Mouse (Mus musculus) retina, postnatal 1 day (tissue): ENCODE results near the gene F830045P16Rik.
A peak's percentile ranks its signal among the peaks of the same experiment; 100 is the strongest.

Source experiments
- DNase-seq: peaks from one replicate; pipeline ENCODE4 v3.0.0-alpha.2; 2012

The F830045P16Rik gene

DNA sequence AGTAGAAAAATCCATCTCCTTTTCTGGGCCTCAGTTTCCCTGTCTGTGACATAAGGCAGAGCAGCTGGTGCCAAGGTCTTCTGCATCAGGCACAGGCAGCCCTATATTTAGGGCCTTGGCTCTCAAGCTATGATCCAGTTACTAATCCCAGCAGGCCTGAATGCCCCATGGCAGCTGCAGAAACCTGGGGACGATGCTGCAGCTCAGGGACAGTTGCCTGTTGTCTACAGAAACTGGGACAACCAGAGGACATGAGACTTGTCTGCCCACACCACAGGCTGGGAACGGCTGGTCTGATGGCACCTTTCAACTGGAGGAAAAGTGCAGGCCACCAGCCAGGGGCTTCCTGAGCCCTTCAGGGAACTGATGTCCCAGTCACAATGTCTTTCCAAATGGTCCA lies at the start of gene F830045P16Rik:
F830045P16Rik (minus strand) TSS at position 226 of the 400 bp plus-strand sequence.
- DNase-seq = peak; percentile 71

DNA sequence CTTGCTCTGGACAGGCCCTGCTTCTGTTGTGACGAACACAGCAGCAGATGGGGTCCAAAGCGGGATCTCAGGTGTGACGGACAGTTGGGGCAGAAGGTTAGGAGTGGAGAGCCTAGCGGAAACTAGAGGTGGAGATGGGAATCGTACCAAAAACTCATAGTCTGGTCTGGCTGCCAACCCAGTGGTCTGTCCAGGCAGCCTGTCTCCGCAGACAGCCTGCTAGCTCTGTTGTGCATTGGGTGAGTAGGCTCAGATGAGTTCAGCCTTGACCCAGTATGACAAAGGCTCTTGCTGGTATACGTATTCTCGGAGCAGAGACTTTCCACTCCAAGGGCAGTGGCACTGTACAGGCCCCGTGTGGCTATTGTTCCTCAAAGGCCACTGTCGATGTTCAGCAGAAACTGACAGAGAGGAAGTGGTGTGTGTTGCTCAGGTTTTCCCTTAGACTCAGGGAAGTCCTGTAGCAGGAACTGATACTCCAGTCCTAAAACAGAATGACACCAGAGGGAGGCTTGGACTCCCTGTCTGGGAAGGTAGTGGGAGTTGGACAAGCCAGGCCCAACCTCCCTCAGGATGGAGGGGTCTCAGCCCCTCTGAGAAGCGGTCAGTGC lies 49.6 kb upstream of the F830045P16Rik start:
- no peak for DNase-seq

DNA sequence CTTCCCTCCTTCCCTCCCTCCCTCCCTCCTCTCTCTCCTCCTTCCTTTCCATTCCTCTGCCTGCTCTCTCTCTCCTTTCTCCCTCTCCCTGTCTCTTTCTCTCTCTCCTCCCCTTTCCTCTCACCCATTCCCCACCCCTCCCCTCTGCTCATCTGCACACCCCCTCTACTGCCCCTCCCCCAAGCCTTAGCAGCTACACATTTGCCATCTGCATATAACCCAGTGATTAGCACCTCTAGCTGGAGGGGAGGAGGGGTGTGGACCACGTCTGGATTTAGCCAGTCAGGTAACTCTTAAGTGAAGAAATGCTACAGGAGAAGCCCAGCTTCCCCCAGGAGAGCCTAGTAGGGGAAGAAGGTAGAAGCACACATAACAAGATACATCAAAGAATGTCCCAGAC lies 48.5 kb upstream of the F830045P16Rik start:
- peak; percentile 40 for DNase-seq

DNA sequence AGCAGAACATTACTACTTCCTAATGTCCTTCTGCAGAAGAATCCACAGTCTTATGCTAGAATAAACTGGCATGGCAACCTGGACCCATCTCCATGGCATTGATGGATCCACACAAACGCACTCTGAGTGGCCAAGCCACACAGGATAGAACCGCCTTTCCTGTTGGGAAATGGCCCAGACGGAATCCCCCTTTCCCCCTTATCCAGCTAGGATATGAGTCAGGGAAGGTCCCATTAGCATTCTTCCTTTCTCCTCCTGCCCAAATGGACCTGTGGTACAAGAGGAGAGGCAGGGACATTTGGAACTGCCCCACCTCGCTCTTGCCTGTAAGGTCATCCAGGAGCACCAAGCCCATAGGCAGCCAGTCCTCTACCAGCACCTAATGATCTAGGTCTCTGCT lies 45.9 kb upstream of the F830045P16Rik start:
- no peak for DNase-seq

DNA sequence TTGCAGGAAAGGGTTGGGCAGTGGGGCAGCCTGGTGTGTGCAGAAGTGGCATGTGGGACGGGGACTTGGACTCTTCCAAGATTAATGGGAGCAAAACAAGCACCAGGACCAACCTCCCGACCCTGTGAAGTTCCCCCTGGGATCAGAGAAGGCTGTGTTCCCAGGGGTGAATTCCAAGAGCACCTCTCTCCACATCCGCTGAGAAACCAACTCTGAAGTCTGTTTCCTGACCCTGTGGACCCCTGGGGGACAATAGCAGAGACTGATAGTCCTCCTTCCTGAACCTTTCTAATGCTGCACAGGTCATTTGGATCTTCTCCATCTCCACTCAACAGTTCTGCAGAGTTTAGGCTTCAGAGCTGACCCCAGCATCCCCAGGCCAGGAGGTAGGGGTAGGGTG lies 45.4 kb upstream of the F830045P16Rik start:
- DNase-seq = no peak

DNA sequence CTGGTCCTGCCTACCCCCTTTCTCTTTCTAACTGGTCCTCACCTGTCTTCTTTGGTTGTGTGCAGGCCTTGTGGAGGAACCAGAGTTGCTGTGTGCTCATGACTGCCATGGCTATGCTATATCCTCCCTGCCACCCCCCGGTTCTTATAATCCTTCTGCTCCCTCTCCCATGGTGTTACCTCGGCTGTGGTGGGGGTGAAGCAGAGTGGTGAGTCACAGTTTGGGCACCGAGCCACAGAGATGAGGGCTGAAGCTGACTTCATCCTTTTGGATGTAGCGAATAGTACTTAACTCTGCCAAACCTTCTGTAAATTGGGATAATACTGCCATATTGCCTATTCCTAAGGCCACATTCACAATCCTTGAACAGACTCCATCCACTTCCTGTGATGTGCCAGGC lies 44.3 kb upstream of the F830045P16Rik start:
- no peak for DNase-seq

DNA sequence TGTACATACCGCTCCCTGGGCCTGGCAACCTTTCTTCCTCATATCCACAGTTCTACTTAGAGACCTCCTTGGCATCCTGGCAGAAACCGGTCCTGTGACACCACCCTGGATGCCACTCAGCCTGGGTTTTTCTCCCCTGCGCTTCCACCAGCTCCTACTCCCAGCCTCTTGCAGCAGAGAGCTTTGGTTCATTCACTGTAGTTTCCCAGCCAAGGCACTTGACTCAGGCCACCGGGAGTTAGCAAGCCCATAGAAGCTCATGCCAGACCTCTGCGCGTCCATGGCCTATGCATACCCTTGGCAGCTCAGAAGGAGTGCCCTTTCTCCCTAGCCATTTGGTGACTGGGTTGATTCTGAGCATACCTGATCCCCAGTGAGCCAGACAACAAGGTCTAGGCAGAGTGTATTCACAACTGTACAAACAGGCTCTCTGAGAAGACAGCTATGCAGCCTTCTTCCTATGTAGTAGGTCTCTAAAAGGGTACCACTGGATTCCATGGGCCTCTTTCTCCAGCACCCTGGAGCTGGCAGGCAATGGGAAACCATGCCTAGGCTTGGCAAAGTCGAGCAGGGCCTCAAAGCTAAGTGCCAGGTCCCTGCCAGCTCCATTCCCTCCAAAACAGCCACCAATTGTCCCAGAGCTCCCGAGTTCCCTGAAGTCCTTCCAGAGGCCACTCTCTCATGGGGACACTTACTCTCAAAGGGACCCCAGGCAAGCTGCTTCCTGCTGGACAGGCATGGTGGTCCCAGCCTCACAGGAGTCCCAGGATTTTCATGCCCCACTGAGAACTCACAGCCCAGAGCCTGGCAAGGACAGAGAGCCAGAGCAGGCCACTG lies 40.4 kb upstream of the F830045P16Rik start:
- no peak for DNase-seq

DNA sequence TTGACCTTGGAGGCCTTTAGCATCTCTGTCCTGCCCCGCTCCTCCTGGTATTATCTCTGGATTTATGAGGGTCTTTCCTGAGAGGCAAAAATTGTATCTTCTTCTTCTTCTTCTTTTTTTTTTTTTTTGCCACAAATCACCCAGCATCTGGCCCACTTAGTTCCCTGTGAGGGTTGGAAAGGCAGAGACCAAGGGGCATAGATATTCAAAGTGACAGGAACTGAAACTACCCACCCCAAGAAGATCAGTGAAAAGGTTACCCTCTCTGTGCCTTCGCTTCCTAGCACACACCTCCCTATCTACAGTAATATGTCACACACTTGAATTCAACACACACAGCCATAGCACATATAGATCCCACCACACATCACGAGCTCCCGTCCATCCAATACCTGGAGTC lies 38.7 kb upstream of the F830045P16Rik start:
- no peak for DNase-seq

DNA sequence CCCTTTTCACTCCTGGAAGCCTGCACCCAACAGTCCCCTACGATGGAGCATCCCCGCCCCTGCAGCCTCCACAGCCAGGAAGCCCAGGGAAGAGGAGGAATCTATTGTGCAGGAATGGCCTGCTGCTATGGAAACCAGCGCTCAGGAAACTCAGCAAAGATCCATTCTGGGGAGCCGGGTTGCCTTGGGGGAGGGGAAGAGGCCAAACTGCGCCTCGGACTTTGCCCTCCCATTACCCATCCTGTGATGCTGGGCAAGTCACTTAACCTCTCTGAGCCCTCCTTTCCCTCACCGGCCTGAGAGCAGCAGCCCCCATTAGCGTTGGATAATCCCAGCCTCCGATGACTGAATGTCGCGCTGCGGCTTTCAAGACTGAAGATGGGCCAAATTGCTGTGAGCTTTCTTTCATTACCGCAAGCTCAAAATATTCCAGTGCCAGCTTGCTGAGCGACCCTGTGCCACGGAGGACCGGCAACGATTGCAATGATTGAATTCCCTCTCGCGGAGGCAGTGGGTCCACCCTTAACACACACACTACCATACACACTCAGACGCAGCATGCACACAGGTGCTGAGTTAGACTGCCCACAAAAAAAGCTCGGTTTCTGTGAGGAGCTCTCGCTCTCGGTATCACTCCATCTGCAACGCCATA lies 38.1 kb upstream of the F830045P16Rik start:
- DNase-seq = peak; percentile 65

DNA sequence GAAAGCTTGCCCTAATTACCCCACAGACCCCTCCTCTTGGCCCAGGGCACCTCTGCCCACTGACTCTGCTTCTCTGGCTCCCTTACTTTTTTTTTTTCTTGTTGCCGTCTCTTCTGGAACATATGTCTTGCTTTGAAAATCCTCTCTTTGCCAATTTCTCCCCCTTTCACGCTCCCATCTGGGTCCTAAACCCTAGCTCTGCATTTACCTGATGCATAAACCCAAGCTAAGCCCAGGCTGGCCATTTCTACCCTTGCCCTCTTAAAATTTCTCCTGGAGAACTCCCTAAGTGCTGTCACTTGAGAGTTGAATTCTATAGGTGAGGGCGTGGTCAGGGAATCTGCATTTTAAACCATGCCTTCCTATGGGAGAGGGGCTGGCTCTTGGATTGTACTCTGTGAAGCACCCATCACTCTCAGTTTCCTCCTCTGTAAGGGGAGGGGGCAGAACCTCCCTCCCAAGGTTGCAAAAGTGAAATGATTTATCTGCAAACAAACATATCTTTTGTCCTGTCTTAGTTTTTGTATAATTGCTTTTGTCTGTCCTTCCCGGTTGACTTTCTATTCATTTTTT lies 37.4 kb upstream of the F830045P16Rik start:
- no peak for DNase-seq

DNA sequence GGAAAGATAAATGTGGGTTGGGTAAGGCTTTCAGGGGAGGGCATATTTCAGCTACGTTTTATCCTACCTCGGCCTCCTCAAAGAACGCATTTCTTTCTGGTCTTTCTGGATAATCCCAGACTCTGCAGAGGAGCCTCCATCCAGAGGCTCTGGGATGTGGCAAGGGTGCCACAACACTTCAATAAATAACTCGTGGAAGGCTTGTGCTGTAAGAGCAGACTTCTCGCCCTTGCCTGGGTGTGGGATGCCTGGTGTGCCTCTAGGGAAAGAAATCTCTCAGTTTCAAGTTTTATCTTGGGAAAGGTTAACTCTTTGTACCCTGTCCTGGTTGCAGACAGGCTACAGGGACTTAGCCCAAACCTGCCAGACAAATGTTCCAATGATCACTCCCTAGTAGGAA lies 33.2 kb upstream of the F830045P16Rik start:
- no peak for DNase-seq

DNA sequence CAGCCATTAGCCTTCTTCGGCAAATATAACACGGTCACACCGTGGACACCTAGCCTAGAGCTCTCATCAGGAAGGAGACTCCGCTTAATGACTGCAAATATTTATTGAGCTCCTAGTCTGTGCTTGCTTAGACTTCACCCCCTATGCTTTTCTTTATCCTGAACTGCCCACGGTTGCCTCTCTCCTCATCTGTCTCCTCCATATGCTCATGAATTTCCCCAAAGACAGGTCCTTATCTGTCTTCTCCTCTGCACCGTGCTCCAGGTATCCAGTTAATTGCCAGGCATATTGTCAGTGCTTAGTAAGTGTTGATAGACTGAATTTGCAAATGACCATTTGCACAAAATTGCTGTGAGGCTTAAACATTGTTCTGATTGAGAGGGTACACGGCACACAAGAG lies 32.7 kb upstream of the F830045P16Rik start:
- no peak for DNase-seq

DNA sequence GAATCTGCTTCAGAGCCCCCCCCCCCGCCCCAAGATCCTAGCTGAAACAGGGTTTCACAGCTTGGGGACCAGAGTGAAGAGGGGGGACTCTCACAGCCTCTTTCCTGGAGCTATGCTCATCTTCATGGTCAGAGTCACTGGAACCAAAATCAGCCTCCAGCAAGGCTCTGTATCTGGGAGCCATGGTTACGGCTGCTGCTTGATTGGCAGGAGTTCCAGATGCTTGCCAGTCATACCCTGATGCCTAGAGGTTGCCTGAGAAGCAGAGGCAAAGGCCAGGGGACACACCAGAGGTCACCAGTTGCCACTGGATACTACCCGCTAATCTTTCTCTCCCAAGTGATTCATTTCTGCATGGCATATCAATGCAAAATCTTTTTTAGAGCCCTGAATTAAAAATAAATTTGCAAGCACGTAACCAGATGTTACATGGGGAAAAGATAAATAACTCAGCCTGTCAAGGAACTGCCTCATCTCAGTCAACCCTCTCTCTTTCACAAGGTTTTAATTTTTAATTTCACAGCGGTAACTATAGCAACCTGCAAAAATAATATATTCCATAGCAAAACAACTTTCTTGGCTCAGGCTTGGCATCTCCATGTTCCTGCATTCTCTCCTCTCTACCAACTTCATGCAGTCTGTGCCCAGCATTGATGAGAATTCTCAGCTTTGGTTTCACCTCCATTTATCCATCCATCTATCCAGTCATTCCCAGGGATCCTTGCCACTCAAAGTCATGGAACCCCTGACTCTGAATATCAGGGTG lies 27.7 kb upstream of the F830045P16Rik start:
- peak; percentile 23 for DNase-seq

DNA sequence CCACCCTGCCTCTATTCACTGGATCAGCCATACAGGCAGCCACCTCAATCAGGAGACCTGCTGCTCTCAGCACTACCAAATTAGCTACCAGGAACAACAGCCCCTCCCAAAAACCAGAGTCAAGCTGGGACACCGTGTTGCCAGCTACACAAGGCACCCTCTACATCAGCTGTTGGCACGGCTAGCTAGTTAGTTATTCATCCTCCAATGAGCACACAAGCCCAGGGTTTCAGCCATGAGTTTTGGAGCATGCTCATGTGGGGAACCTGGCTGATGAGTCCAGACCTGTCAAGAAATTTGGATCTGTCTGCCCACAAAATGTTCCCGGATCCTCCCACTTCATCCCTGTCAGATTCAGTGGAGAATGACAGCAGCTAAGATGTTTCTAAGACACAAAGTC lies 25.4 kb upstream of the F830045P16Rik start:
- DNase-seq = peak; percentile 12

DNA sequence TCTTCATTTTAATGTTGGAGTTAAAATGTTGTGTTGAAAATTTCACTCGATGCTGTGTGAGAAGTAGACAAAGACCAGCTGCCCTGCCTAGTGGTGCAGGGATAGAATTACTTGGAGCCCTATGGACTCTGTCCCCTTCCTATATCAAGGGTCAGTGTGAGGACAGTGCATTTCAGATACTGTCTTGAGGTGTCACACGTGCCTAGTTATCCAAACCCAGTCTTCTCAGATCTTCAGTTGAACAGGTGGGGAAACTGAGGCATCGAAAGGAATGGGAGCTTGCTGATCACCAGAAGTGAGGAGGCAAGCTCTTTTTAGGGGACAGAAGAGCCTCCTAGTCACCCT lies 22.4 kb upstream of the F830045P16Rik start:
- DNase-seq = no peak

DNA sequence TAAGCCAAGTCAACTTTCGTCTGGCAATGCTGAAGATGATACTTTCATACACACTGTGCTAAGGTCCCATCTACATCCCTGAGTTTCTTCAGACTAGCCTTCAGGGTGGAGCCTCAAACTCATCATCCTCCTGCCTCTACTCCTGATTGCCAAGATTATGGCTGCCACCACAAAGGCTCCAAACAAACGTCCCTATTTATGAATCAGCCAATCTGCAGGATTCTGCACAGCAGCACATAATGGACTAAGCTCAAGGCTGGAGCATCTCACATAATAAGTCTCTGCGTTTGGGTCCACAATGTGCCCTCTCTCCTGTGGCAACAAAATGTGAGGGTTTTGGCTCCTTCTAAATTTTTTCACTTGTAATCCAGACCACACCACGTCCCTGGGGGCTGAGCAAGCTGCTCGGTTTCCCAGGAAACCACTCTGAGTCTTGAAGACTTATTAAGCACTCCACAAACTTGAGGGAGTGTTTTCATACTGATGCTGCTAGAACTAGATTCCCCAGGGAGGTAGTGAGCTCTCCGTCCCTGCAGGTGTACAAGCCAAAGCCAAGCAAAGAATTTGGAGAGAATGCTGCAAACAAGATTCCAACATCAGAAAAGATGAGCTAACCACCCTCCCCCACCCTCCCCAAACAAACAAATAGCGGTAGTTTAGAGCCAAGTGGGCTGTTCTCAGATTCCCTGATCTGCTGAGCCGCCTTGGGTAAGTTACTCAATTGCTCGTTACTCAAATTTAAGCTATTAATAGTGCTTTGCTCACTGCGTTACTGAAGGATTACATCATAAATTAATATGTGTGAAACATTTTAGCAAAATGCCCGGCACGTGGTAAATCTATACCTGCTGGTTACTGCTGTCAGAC lies 21.8 kb upstream of the F830045P16Rik start:
- DNase-seq = no peak

DNA sequence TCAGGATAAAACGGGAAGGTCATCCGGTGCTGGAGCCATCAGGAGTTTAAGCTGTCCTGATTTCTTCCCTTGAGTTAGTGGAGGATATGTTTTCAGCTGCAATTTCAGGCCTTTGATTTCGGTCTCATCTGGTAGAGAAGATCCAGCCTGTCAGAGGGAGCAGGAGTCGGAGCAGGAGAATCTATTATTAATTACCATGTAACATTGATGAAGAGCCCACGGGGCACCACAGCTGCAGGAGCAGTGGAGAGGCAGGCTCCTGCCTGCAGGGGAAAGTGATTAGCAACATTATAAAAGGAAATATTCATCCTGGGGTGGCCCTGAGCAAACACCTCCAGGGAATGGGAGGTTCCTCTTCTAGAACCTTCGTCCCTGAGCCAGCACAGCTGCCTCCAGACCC lies 19.7 kb upstream of the F830045P16Rik start:
- no peak for DNase-seq

DNA sequence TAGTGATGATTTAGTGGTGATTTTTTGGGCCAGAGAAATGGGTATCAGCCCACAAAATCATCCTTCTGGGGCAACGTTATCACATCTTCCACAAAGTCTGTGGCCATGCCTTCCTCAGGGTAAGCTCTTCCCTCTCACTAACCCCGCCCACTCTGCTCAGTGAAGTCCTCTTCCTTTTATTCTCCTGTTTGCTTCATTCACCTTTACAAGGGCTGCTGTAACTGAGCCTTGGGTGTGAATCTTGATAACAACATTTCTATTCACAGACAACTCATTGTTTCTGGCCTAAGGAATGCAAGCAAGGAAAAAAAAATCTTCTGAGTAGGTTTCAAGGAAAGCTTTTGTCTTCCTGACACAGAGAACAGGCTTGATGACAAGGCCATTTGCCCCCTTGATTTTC lies 14.4 kb upstream of the F830045P16Rik start:
- no peak for DNase-seq

DNA sequence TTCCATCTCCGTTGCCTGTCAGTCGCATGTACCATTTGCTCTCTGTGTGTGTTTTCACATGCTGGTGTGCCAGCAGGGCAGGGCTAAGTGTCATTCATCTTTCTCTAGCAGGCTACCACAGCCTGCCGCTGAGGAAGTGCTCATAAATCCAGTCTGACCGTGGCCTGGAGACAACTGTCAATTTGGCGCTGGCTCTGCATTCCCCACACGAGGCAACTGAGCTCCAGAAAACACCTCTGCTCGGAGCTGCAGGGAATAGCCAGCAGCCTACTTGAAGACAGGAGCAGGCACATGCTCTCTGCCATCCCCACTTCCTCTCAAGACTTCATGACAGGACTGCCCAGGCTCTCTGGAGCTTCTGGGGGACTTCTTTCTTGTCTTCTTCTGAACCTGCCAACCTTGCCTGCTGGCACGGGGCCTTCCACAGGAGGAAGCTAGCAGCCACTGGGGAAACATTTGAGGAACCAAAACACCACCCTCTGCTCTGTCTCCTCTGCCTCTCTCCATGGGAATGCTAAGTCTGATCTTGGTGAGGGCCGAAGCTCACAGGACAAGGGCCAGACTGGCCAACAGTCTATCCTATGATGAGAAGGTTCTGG lies 13.2 kb upstream of the F830045P16Rik start:
- DNase-seq = no peak

DNA sequence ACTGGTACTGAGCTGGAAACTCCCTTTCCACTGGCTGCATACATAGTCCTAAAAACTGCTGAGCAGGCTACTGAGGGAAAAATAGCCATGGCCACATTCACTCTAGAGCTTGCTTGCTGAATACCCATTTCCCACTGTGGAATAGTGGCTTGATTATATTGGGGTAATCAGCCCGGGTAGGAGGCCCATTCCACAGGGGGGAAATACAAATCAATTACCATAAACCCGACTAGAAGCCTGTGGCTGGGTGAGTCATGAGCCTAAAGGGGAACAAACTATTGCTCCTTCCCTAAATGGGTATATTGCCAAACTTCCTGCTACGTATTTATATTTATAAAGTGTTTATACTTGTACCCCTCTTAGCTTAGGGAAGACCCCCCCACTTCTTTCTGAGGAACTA lies 10.4 kb upstream of the F830045P16Rik start:
- no peak for DNase-seq

DNA sequence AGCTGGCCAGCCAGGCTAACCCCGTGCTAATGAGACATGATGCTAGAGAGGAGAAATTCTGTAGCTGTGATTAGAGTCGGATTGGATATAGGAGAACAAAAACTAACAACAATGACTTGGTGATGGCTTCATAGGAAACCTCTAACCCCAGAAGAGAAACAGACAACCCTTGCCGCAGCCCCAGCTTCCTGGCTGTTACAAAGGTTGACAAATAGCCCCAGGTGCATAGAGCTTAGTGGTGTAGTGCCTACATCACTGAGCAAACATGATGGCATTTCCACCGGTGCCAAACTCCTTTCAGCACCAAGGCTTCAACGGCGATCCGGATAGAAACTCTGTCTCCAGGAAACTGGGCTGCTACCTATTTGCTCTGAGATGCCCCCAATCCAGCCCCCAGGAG lies 9.2 kb upstream of the F830045P16Rik start:
- no peak for DNase-seq

DNA sequence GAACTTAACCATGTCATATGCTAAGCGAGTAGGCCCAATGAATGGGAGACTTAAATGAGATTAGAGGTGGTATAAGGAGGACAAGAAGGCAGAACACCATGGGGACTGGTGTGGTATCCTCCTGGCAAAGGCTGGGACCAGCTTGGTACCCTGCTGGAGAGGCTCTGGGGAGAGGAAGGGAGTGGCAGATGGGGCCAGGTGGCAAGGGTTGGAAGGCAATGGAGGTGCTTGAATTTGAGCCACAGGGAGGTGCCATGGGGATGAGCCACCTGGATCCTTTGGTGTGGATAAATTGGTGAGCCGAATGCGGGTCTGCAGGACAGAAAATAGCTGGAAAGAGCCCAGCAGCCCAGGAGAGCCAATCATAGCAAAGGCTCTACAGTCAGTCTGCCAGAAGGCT lies 8.5 kb upstream of the F830045P16Rik start:
- no peak for DNase-seq
